Mouse (Mus musculus) forebrain, embryonic 11.5 days (tissue): ENCODE results near the gene Slamf9. TPM values are rescaled to one million over a fixed set of nuclear protein-coding genes. Genes with fewer than 3 reads are reported as not detected.

ENCODE experiments used
- ATAC-seq: fragments of 200-750 bp; cut with Nextera tagmentation; replicated peaks from 2 replicates; pipeline ENCODE4 v1.8.0; 2017; ENCODE audit warnings: moderate TSS enrichment; ENCODE audit not compliant: low FRiP score
- DNase-seq: peaks from one replicate; pipeline ENCODE4 v3.0.0-alpha.2; 2017; ENCODE audit warnings: low spot score
- H3K27ac ChIP-seq: fragments of 300-500 bp; sonication (generic); 2 replicates; pipeline ENCODE4 v1.5.1; 2014; ENCODE audit warnings: low read depth, low read length
- H3K27me3 ChIP-seq: fragments of 300-500 bp; sonication (generic); 2 replicates; pipeline ENCODE4 v1.6.1; 2014; ENCODE audit warnings: mild to moderate bottlenecking, low read length, mixed read lengths; ENCODE audit not compliant: control insufficient read depth, insufficient read depth
- H3K36me3 ChIP-seq: fragments of 300-500 bp; sonication (generic); 2 replicates; pipeline ENCODE4 v1.6.1; 2014; ENCODE audit warnings: mild to moderate bottlenecking, low read length, moderate library complexity, mixed read lengths; ENCODE audit not compliant: control insufficient read depth, insufficient read depth
- H3K4me1 ChIP-seq: fragments of 300-500 bp; sonication (generic); replicated peaks from 2 replicates; pipeline ENCODE4 v1.6.1; 2014; ENCODE audit warnings: low read length, mixed read lengths; ENCODE audit not compliant: control insufficient read depth, insufficient read depth
- H3K4me2 ChIP-seq: fragments of 300-500 bp; sonication (generic); 2 replicates; pipeline ENCODE4 v1.6.1; 2014; ENCODE audit warnings: low read depth, mild to moderate bottlenecking, low read length, moderate library complexity, mixed read lengths; ENCODE audit not compliant: severe bottlenecking
- H3K4me3 ChIP-seq: fragments of 300-500 bp; sonication (generic); 2 replicates; pipeline ENCODE4 v1.5.1; 2014; ENCODE audit warnings: low read depth, low read length
- H3K9ac ChIP-seq: fragments of 300-500 bp; sonication (generic); 2 replicates; pipeline ENCODE4 v1.6.1; 2014; ENCODE audit warnings: low read length
- H3K9me3 ChIP-seq: fragments of 300-500 bp; sonication (generic); 2 replicates; pipeline ENCODE4 v1.6.1; 2016; ENCODE audit warnings: low read length, mixed read lengths; ENCODE audit not compliant: control insufficient read depth
- WGBS: fragments of 180-500 bp; shearing (Covaris S2); extraction: QIAGEN DNeasy Blood & Tissue Kit; methylation state at CpG from one replicate; pipeline ENCODE4 v1.1.7; 2014; 5-methylcytosine and 5-hydroxymethylcytosine counted together
- polyA plus RNA-seq: library from polyadenylated mRNA; unstranded; fragments of >200 nt; fragmentation: Nextera tagmentation; extraction: Ambion mirVana; gene quantifications from 2 replicates; pipeline ENCODE4 v1.2.1, GENCODE M21; 2014

Gene Slamf9
- polyA plus RNA-seq, 1 experiment from 2014 or later, result 0.28 TPM

DNA sequence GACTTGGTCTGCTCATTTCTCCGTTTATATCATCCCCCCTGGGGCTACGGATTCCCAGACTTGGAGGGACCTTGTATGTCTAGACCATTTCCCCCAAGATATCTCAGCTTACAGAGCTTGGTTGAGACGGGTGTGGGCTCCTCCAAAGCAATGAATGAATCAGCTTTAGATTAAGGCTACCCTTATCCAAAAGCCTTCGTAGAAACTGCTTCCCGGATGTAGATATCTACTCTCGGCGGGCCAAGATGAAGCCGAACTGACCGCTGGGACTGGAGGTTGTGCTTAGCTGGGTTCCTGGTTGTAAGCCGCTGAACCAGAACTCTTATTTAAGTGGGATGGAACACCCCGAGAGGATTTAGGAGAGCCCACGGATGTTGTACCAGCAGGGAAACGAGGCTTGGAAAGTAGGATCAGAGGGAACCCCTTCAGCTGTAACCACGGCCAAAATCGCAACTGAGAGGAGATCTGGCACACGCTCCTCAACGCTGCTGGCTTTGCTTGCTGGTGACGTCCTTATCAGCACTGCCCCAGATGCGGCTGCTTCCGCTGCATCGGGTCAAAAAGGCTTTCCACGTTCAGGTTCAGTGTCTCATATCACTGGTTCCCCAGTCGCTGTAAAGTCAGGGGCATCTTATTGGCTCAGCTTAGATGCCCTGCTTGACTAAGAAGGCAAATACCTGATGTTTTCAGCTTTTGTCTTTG is 51.4 kb downstream of the Slamf9 start:
- H3K4me1 ChIP-seq, result no peaks in the 10 kb centered on the region
- H3K4me3 ChIP-seq, result no peak overlapping the region
- ATAC-seq, result no peak
- 77% methylated on average over 23 of the region's 23 CpGs for WGBS
- no peak overlapping the region for H3K4me2 ChIP-seq
- DNase-seq, result no peak
- H3K27ac ChIP-seq, result no peak overlapping the region
- H3K36me3 ChIP-seq, result no peaks in the 10 kb centered on the region
- no peak overlapping the region for H3K9ac ChIP-seq
- no peaks in the 10 kb centered on the region for H3K9me3 ChIP-seq
- H3K27me3 ChIP-seq, result no peaks in the 10 kb centered on the region

DNA sequence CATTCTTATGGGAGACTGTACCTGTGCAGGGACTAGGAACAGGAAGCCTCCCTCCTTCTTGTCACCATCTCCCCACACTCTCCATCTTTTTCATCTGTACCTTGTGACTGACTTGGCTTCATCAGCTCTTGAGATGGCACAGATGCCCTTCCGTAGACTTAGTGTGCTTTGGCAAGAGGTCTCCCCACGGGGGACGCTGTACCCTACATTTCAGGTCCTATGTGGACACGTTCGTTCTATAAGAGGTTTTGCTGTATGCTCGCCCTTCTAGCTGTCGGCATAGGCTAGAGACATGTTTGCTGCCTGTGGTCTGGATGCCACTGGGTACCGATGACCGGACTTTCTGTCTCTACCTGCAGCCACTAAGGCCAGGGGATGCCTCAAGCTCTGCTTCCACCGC is 52.3 kb downstream of the Slamf9 start:
- no peak overlapping the region for H3K4me3 ChIP-seq
- DNase-seq, result no peak
- WGBS, result 89% methylated on average over 10 of the region's 10 CpGs
- no peak for ATAC-seq
- no peak overlapping the region for H3K27ac ChIP-seq
- H3K36me3 ChIP-seq, result no peaks in the 10 kb centered on the region
- no peak overlapping the region for H3K9ac ChIP-seq
- H3K27me3 ChIP-seq, result no peaks in the 10 kb centered on the region
- no peaks in the 10 kb centered on the region for H3K9me3 ChIP-seq
- H3K4me2 ChIP-seq, result no peak overlapping the region
- peaks cover 1% of the 10 kb centered on the region; the same call in 1 of the 2 replicates for H3K4me1 ChIP-seq

Other genes starting within 250 kb of the Slamf9 start
- 0.08 TPM in 1 of 2 replicates, not detected in the other for gene Atp1a4, start 216.9 kb upstream of the Slamf9 start, polyA plus RNA-seq
- 104 and 122 TPM in 2 replicates for gene Igsf8, start 213.7 kb upstream of the Slamf9 start, polyA plus RNA-seq
- gene Atp1a2, start 177.3 kb upstream of the Slamf9 start, polyA plus RNA-seq, result 1.5 and 2.1 TPM in 2 replicates
- 0.68 and 0.89 TPM in 2 replicates for gene Kcnj9, start 146.0 kb upstream of the Slamf9 start, polyA plus RNA-seq
- gene Kcnj10, start 134.1 kb upstream of the Slamf9 start, polyA plus RNA-seq, result 0.69 and 0.73 TPM in 2 replicates
- gene Pigm, start 98.8 kb upstream of the Slamf9 start, polyA plus RNA-seq, result 13.7 and 14.8 TPM in 2 replicates
- 83.2 and 94.4 TPM in 2 replicates for gene Igsf9, start 6.4 kb downstream of the Slamf9 start, polyA plus RNA-seq
- gene Tagln2, start 24.7 kb downstream of the Slamf9 start, polyA plus RNA-seq, result 38.5 and 38.6 TPM in 2 replicates
- 1.2 and 1.3 TPM in 2 replicates for gene Cfap45, start 45.4 kb downstream of the Slamf9 start, polyA plus RNA-seq
- gene Vsig8, start 80.6 kb downstream of the Slamf9 start, polyA plus RNA-seq, result 0.17 TPM in 1 of 2 replicates, not detected in the other
- gene Slamf8, start 115.2 kb downstream of the Slamf9 start, polyA plus RNA-seq, result not detected in 2 replicates
- gene Fcrl6, start 127.2 kb downstream of the Slamf9 start, polyA plus RNA-seq, result 0.19 TPM in 1 of 2 replicates, not detected in the other
- gene Dusp23, start 157.6 kb downstream of the Slamf9 start, polyA plus RNA-seq, result 7.7 and 8.4 TPM in 2 replicates
- gene Crp, start 222.7 kb downstream of the Slamf9 start, polyA plus RNA-seq, result not detected in 2 replicates